Mouse (Mus musculus) lung, postnatal 0 days (tissue): ENCODE measurements around the gene Clps. TPM values are rescaled to one million over a fixed set of nuclear protein-coding genes. Genes with fewer than 3 reads are reported as not detected.
A peak's percentile ranks its signal among the peaks of the same experiment; 100 is the strongest.

ENCODE experiments used
- ATAC-seq: fragments of 200-750 bp; cut with Nextera tagmentation; 2 replicates; pipeline ENCODE4 v1.8.0; 2017; ENCODE audit warnings: moderate library complexity
- DNase-seq: peaks from one replicate; pipeline ENCODE4 v3.0.0-alpha.2; 2016; ENCODE audit warnings: low spot score
- H3K27ac ChIP-seq: fragments of 300-500 bp; sonication (generic); 2 replicates; pipeline ENCODE4 v1.5.1; 2014; ENCODE audit warnings: antibody characterized with exemption, mild to moderate bottlenecking, low read length, mixed read lengths
- H3K27me3 ChIP-seq: fragments of 300-500 bp; sonication (generic); replicated peaks from 2 replicates; pipeline ENCODE4 v1.6.1; 2014; ENCODE audit warnings: low read length, mixed read lengths; ENCODE audit not compliant: insufficient read depth
- H3K36me3 ChIP-seq: fragments of 300-500 bp; sonication (generic); 2 replicates; pipeline ENCODE4 v1.6.1; 2014; ENCODE audit warnings: low read length, mixed read lengths; ENCODE audit not compliant: insufficient read depth
- H3K4me1 ChIP-seq: fragments of 300-500 bp; sonication (generic); 2 replicates; pipeline ENCODE4 v1.6.1; 2014; ENCODE audit warnings: antibody characterized with exemption, low read depth, low read length, mixed read lengths; ENCODE audit not compliant: insufficient read depth
- H3K4me2 ChIP-seq: fragments of 300-500 bp; sonication (generic); replicated peaks from 2 replicates; pipeline ENCODE4 v1.6.1; 2014; ENCODE audit warnings: low read depth, mild to moderate bottlenecking, low read length, moderate library complexity, mixed read lengths
- H3K4me3 ChIP-seq: fragments of 300-500 bp; sonication (generic); 2 replicates; pipeline ENCODE4 v1.5.1; 2014; ENCODE audit warnings: low read depth, low read length
- H3K9ac ChIP-seq: fragments of 300-500 bp; sonication (generic); replicated peaks from 2 replicates; pipeline ENCODE4 v1.6.1; 2014; ENCODE audit warnings: low read depth, mild to moderate bottlenecking
- H3K9me3 ChIP-seq: fragments of 300-500 bp; sonication (generic); 2 replicates; pipeline ENCODE4 v1.6.1; 2016; ENCODE audit warnings: low read length, mixed read lengths
- CTCF ChIP-seq: IDR thresholded peaks from 2 replicates; pipeline ENCODE4 v1.5.1; 2016; ENCODE audit warnings: antibody characterized with exemption, mild to moderate bottlenecking
- EP300 ChIP-seq: IDR thresholded peaks from 2 replicates; pipeline ENCODE4 v1.6.1; 2016; ENCODE audit warnings: antibody characterized with exemption, mild to moderate bottlenecking, control low read depth
- WGBS: fragments of 180-500 bp; shearing (Covaris S2); extraction: QIAGEN DNeasy Blood & Tissue Kit; methylation state at CpG from one replicate; pipeline ENCODE4 v1.1.7; 2014; 5-methylcytosine and 5-hydroxymethylcytosine counted together
- polyA plus RNA-seq: library from polyadenylated mRNA; unstranded; fragments of >200 nt; fragmentation: Nextera tagmentation; extraction: Ambion mirVana; gene quantifications from 2 replicates; pipeline ENCODE4 v1.2.1, GENCODE M21; 2015

The Clps gene
- polyA plus RNA-seq, 1 experiment from 2014 or later, result 0.42 TPM

GRCm38 (mm10) chr17:28523355-28524008 is 37.1 kb downstream of the Clps start:
- Histone ChIP-seq H3K36me3 (no peaks in the 10 kb centered on the region), H3K9ac (peak overlapping the region; percentile 50), H3K27me3 (no peaks in the 10 kb centered on the region), H3K9me3 (no peaks in the 10 kb centered on the region), H3K27ac (peak overlapping the region; percentile 99), H3K4me1 (peaks cover 25% of the 10 kb centered on the region), H3K4me2 (peak overlapping the region; percentile 93), H3K4me3 (peak overlapping the region; percentile 53)
- ATAC-seq (no peak), DNase-seq (peak; percentile 33)
- WGBS, result 12% methylated on average over 28 of the region's 28 CpGs
- TF ChIP-seq CTCF, result no peak; the same call in 1 of the 2 replicates
- TF ChIP-seq EP300, result no peak

- Histone ChIP-seq H3K4me2 (peak overlapping the region; percentile 93), H3K4me3 (peak overlapping the region; percentile 53), H3K27me3 (no peaks in the 10 kb centered on the region), H3K9me3 (no peaks in the 10 kb centered on the region), H3K36me3 (no peaks in the 10 kb centered on the region), H3K27ac (peak overlapping the region; percentile 99), H3K4me1 (peaks cover 28% of the 10 kb centered on the region), H3K9ac (peak overlapping the region; percentile 68)
- WGBS, result 3% methylated on average over 39 of the region's 66 CpGs
- peak; percentile 82 for ATAC-seq
- peak; percentile 75 for TF ChIP-seq EP300
- TF ChIP-seq CTCF, result peak; percentile 9; the same call in 1 of the 2 replicates
- DNase-seq, result peak; percentile 98
Measured at GRCm38 (mm10) chr17:28522623-28523354, 37.8 kb downstream of the Clps start.

DNA sequence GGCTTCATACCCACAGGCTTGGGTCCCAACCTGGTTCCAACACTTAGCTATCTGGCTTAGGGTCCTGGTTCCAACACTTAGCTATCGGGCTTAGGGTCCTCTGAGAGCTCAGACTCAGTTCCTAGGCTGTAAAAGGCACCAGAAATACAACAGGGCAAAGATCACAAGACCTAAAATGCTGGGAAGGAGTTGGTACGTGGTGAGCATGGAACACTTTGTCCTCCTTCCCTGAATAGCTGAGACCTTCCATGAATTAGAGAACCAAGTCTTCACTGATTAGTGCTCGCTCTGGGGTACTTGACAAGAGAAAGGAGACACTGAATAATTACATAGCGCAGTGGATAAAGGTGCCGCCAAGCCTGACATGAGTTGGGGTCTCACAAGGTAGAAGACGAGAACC is 38.6 kb downstream of the Clps start:
- no peak for ATAC-seq
- peak; percentile 37 for DNase-seq
- TF ChIP-seq CTCF, result no peak
- peak; percentile 57; the same call in 1 of the 2 replicates for TF ChIP-seq EP300
- WGBS, result 38% methylated on average over 6 of the region's 6 CpGs
- no peaks in the 10 kb centered on the region for H3K27me3 ChIP-seq
- peak overlapping the region; percentile 93 for H3K4me2 ChIP-seq
- no peaks in the 10 kb centered on the region for H3K9me3 ChIP-seq
- peak overlapping the region; percentile 12 for H3K9ac ChIP-seq
- H3K4me3 ChIP-seq, result peak overlapping the region; percentile 53; the same call in 1 of the 2 replicates
- H3K36me3 ChIP-seq, result no peaks in the 10 kb centered on the region
- H3K27ac ChIP-seq, result peak overlapping the region; percentile 99
- peaks cover 28% of the 10 kb centered on the region for H3K4me1 ChIP-seq

- peak overlapping the region; percentile 99 for H3K27ac ChIP-seq
- TF ChIP-seq EP300 (no peak), CTCF (no peak)
- no peaks in the 10 kb centered on the region for H3K36me3 ChIP-seq
- ATAC-seq, result no peak
- no peaks in the 10 kb centered on the region for H3K27me3 ChIP-seq
- no peak for DNase-seq
- H3K4me2 ChIP-seq, result no peak overlapping the region
- no peak overlapping the region for H3K4me3 ChIP-seq
- H3K9ac ChIP-seq, result 0 out of 2 replicates have a peak overlapping the region, but pooled peaks have one; percentile 12
- peaks cover 34% of the 10 kb centered on the region for H3K4me1 ChIP-seq
- no peaks in the 10 kb centered on the region for H3K9me3 ChIP-seq
- WGBS, result 58% methylated on average over 5 of the region's 5 CpGs
Measured at GRCm38 (mm10) chr17:28521071-28521726, 39.4 kb downstream of the Clps start.

DNA sequence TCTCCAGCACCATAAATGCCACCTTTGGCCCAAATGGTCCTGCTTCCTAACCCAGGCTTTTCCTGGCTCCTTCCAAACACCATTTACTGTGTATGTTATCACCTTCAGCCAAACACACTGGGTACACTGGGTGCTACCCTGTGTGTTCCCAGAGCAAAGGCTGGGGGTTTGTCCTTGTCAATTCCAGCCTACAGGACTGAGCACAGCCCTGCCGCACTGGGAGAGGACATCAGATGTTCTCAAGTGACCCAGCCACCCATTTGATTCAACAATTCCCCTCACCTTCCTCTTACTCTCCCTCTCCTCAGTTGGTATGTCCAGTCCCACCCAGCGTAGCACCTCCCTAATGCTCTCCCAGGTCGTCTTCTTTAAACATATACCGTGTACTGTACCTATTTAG is 40.0 kb downstream of the Clps start:
- DNase-seq (no peak), ATAC-seq (no peak)
- WGBS, result 67% methylated on average over 4 of the region's 4 CpGs
- no peak overlapping the region for H3K9ac ChIP-seq
- no peak for TF ChIP-seq CTCF
- TF ChIP-seq EP300, result no peak
- H3K4me1 ChIP-seq, result peaks cover 37% of the 10 kb centered on the region
- H3K27ac ChIP-seq, result no peak overlapping the region
- H3K4me3 ChIP-seq, result no peak overlapping the region
- no peaks in the 10 kb centered on the region for H3K9me3 ChIP-seq
- H3K27me3 ChIP-seq, result no peaks in the 10 kb centered on the region
- no peak overlapping the region for H3K4me2 ChIP-seq
- no peaks in the 10 kb centered on the region for H3K36me3 ChIP-seq

GRCm38 (mm10) chr17:28519827-28520226 is 40.7 kb downstream of the Clps start:
- H3K9me3 ChIP-seq, result no peaks in the 10 kb centered on the region
- no peaks in the 10 kb centered on the region for H3K36me3 ChIP-seq
- H3K27ac ChIP-seq, result no peak overlapping the region
- no peak for DNase-seq
- peaks cover 41% of the 10 kb centered on the region for H3K4me1 ChIP-seq
- WGBS, result 86% methylated on average over 3 of the region's 3 CpGs
- no peak overlapping the region for H3K4me3 ChIP-seq
- H3K9ac ChIP-seq, result no peak overlapping the region
- no peak for ATAC-seq
- no peaks in the 10 kb centered on the region for H3K27me3 ChIP-seq
- peak; percentile 65 for TF ChIP-seq CTCF
- TF ChIP-seq EP300, result no peak
- H3K4me2 ChIP-seq, result no peak overlapping the region
